Mouse (Mus musculus) kidney, embryonic 14.5 days (tissue): ENCODE data around the gene Lrrc38. TPM values are rescaled to one million over a fixed set of nuclear protein-coding genes. Genes with fewer than 3 reads are reported as not detected.

ENCODE experiments used
- ATAC-seq: fragments of 200-750 bp; cut with Nextera tagmentation; 2 replicates; pipeline ENCODE4 v1.8.0; 2017; ENCODE audit warnings: moderate number of reproducible peaks, mild to moderate bottlenecking, moderate TSS enrichment, moderate library complexity; ENCODE audit not compliant: low FRiP score, low TSS enrichment
- H3K27ac ChIP-seq: fragments of 300-500 bp; sonication (generic); 2 replicates; pipeline ENCODE4 v1.5.1; 2014; ENCODE audit warnings: low read depth, mild to moderate bottlenecking, low read length, moderate library complexity, mixed read lengths
- H3K27me3 ChIP-seq: fragments of 300-500 bp; sonication (generic); 2 replicates; pipeline ENCODE4 v1.6.1; 2014; ENCODE audit warnings: mild to moderate bottlenecking, low read length; ENCODE audit not compliant: control insufficient read depth, insufficient read depth
- H3K36me3 ChIP-seq: fragments of 300-500 bp; sonication (generic); 2 replicates; pipeline ENCODE4 v1.6.1; 2014; ENCODE audit warnings: low read length, mixed read lengths; ENCODE audit not compliant: control insufficient read depth, insufficient read depth
- H3K4me1 ChIP-seq: fragments of 300-500 bp; sonication (generic); 2 replicates; pipeline ENCODE4 v1.6.1; 2014; ENCODE audit warnings: low read length, mixed read lengths; ENCODE audit not compliant: control insufficient read depth, insufficient read depth
- H3K4me2 ChIP-seq: fragments of 300-500 bp; sonication (generic); replicated peaks from 2 replicates; pipeline ENCODE4 v1.6.1; 2014; ENCODE audit warnings: low read depth, mild to moderate bottlenecking, low read length
- H3K4me3 ChIP-seq: fragments of 300-500 bp; sonication (generic); 2 replicates; pipeline ENCODE4 v1.5.1; 2014; ENCODE audit warnings: mild to moderate bottlenecking, low read length
- H3K9ac ChIP-seq: fragments of 300-500 bp; sonication (generic); 2 replicates; pipeline ENCODE4 v1.6.1; 2014; ENCODE audit warnings: low read depth, mild to moderate bottlenecking, low read length, moderate library complexity
- H3K9me3 ChIP-seq: fragments of 300-500 bp; sonication (generic); 2 replicates; pipeline ENCODE4 v1.6.1; 2016; ENCODE audit warnings: low read length; ENCODE audit not compliant: control insufficient read depth
- WGBS: fragments of 180-500 bp; shearing (Covaris S2); extraction: QIAGEN DNeasy Blood & Tissue Kit; methylation state at CpG from one replicate; pipeline ENCODE4 v1.1.7; 2014; 5-methylcytosine and 5-hydroxymethylcytosine counted together
- polyA plus RNA-seq: library from polyadenylated mRNA; unstranded; fragments of >200 nt; fragmentation: Nextera tagmentation; extraction: Ambion mirVana; gene quantifications from 2 replicates; pipeline ENCODE4 v1.2.1, GENCODE M21; 2014

Gene Lrrc38
- polyA plus RNA-seq, 1 experiment from 2014 or later, result not detected

DNA sequence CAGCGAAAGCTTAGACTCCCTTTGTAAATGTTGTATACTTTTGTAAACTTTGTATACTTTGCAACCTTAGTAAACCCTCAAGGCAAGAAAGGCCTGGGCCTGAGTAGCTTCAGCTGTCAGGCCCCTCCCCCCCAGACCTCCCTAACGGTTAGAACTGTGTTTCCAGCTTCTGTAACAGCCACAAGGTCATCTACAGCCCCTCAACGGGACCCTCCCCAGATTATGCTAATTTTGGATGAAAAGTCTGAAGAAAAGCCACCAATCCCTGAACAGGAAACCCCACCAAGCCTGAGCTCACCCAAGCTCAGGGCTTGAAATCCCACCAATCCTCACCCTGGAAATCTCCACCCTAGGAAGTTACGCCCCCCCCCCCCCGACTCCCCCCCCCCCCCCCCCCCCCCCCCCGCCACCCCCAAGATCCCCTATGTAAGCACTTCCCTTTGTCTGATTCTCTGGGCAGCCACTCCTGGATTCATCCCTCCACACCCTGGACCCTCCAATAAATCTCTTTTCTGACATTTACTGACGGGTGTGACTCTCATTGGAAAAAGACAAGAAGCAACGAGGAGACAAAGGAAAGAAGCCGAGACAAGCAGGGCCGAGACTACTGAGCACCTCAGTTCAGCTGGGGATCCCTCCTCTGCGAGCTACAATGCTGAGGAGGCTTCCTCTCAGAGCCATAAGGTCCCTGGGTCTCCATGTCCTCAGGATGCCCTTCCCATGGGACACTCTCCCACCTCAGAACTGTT, 25.2 kb upstream of the Lrrc38 start:
- Histone ChIP-seq H3K36me3 (no peaks in the 10 kb centered on the region), H3K9ac (no peak overlapping the region), H3K4me3 (no peak overlapping the region), H3K27ac (no peak overlapping the region), H3K4me1 (0 out of 2 replicates have a peak, but pooled peaks cover 5% of the 10 kb centered on the region), H3K4me2 (no peak overlapping the region), H3K9me3 (no peaks in the 10 kb centered on the region), H3K27me3 (no peaks in the 10 kb centered on the region)
- WGBS, result 9% methylated on average over 8 of the region's 11 CpGs
- ATAC-seq, result peak; percentile 43

DNA sequence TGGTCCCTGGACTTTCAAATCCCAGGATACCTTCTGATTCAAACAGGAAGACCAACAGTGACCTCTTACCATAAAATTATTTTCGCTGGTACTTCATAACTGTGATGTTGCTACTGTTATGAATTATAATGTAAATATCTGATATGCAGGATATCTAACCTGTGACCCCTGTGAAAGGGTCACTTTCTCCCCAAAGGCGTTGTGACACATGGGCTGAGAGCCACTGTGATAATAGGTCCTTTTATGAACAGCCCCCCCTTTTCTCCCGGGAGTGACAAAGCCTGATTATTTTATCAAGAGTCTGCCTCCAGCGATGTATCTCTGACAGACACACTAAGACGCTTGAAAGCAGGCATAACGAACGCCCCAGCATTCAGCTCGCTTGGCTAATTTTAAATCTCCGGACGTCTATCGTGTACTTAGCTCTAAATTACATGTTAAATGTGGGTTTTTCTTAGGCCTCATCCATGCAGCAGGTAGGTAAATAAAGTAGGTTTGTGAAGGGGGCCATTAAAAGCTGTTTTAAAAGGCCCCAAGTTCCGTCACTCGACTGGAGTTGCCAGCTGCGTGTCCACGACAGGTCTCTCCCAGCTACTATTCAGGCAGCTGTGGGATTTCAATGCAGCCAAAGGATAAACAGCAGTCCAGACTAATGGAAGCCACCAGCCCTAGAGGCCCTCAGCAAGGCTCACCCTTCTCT, 24.5 kb upstream of the Lrrc38 start:
- Histone ChIP-seq H3K36me3 (no peaks in the 10 kb centered on the region), H3K4me1 (0 out of 2 replicates have a peak, but pooled peaks cover 5% of the 10 kb centered on the region), H3K4me3 (peak overlapping the region; percentile 25), H3K27ac (no peak overlapping the region), H3K9me3 (no peaks in the 10 kb centered on the region), H3K9ac (no peak overlapping the region), H3K27me3 (no peaks in the 10 kb centered on the region), H3K4me2 (peak overlapping the region; percentile 56)
- WGBS, result 22% methylated on average over 15 of the region's 15 CpGs
- peak; percentile 43; the same call in 1 of the 2 replicates for ATAC-seq

DNA sequence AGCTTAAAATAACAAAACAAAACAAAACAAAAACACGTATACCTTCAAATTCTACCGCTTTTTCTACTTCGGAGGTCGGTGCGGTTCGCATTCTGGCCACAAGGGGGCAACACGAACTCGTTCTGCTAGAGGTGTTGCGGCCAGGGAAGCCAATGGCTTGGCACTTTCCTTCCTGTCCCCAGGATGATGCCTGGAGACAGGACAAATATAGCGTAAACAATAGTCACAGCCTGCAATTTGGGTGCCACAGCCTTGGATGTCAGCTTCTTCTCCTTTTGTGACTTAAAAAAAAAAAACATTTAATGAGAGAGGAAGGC, 24.0 kb upstream of the Lrrc38 start:
- Histone ChIP-seq H3K9ac (no peak overlapping the region), H3K4me2 (peak overlapping the region; percentile 56), H3K4me3 (peak overlapping the region; percentile 25), H3K4me1 (0 out of 2 replicates have a peak, but pooled peaks cover 5% of the 10 kb centered on the region), H3K9me3 (no peaks in the 10 kb centered on the region), H3K36me3 (no peaks in the 10 kb centered on the region), H3K27ac (no peak overlapping the region), H3K27me3 (no peaks in the 10 kb centered on the region)
- ATAC-seq, result 0 out of 2 replicates have a peak, but pooled peaks have one; percentile 33
- WGBS, result under 1% methylated on average over 10 of the region's 10 CpGs

DNA sequence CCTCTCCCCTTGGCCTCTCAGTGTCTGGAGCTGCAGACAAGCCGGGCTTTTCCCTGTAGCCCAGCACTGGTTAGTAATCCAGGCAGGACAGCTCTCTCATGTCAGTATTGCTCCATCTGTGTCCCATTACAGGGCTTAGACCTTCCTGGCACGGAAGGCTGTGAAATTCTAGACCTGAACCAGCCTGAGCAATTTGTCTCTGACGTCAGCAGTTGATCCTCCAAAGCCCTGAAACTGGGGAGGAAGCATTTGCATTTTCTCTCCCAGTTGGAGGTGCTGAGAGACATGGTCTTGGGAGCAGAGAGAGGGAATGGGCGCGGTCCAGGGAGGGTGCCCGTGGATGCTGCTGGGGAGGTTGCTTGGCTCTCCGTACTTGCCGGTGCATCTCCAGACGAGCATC, 19.0 kb upstream of the Lrrc38 start:
- no peak overlapping the region for H3K4me2 ChIP-seq
- no peak overlapping the region for H3K4me3 ChIP-seq
- H3K36me3 ChIP-seq, result no peaks in the 10 kb centered on the region
- H3K27me3 ChIP-seq, result no peaks in the 10 kb centered on the region
- ATAC-seq, result peak; percentile 78; the same call in 1 of the 2 replicates
- H3K4me1 ChIP-seq, result no peaks in the 10 kb centered on the region
- 37% methylated on average over 9 of the region's 9 CpGs for WGBS
- no peak overlapping the region for H3K27ac ChIP-seq
- H3K9ac ChIP-seq, result no peak overlapping the region
- H3K9me3 ChIP-seq, result no peaks in the 10 kb centered on the region

GRCm38 (mm10) chr4:143331787-143332186, 17.8 kb upstream of the Lrrc38 start:
- Histone ChIP-seq H3K9ac (no peak overlapping the region), H3K27ac (no peak overlapping the region), H3K27me3 (no peaks in the 10 kb centered on the region), H3K4me1 (no peaks in the 10 kb centered on the region), H3K9me3 (no peaks in the 10 kb centered on the region), H3K4me3 (no peak overlapping the region), H3K36me3 (no peaks in the 10 kb centered on the region), H3K4me2 (no peak overlapping the region)
- 57% methylated on average over 1 of the region's 1 CpGs for WGBS
- ATAC-seq, result no peak

DNA sequence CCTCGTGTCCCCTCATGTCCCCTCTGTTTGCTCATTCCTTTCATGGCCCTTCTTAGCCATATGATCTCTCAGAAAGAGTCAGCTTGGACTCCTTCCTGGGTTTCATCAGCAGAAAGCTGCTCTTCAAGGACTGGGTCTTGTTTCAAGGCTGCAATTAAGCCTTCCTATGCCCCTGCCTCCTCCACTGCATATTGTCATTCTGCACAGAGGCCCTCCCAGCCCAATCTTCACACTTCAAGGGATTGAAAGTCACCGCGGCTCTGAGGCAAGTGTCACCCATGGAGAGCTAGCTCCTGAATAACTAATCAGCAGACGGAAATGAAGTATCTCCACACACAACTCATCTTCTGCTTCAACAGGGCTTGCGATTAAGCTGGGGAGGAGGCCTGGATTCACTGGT, 15.4 kb upstream of the Lrrc38 start:
- Histone ChIP-seq H3K4me2 (no peak overlapping the region), H3K4me3 (no peak overlapping the region), H3K4me1 (no peaks in the 10 kb centered on the region), H3K36me3 (no peaks in the 10 kb centered on the region), H3K27ac (no peak overlapping the region), H3K9me3 (no peaks in the 10 kb centered on the region), H3K9ac (no peak overlapping the region), H3K27me3 (no peaks in the 10 kb centered on the region)
- ATAC-seq, result peak; percentile 37; the same call in 1 of the 2 replicates
- 22% methylated on average over 5 of the region's 5 CpGs for WGBS

DNA sequence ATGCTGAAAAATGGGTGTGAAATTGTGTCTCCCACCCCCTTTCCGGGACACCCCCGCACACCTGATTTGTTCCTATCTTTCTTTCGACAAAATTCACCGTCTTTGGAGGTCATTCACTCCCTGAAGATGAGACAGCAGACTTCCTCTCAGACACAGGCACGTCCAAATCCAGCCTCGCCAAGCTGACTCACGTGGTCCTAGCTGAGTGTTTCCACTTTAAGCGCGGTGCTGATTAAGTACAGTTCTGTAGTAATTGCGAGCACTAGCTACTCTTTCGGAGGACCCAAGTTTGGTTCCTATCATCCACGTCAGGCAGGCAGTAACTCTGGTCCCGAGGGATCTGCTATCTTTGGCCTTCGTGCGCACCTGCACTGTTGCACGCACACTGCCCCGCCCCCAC, 14.6 kb upstream of the Lrrc38 start:
- H3K4me1 ChIP-seq, result no peaks in the 10 kb centered on the region
- H3K9me3 ChIP-seq, result no peaks in the 10 kb centered on the region
- no peaks in the 10 kb centered on the region for H3K27me3 ChIP-seq
- H3K4me2 ChIP-seq, result no peak overlapping the region
- H3K27ac ChIP-seq, result no peak overlapping the region
- H3K4me3 ChIP-seq, result no peak overlapping the region
- WGBS, result 86% methylated on average over 17 of the region's 17 CpGs
- no peak for ATAC-seq
- no peaks in the 10 kb centered on the region for H3K36me3 ChIP-seq
- H3K9ac ChIP-seq, result no peak overlapping the region

DNA sequence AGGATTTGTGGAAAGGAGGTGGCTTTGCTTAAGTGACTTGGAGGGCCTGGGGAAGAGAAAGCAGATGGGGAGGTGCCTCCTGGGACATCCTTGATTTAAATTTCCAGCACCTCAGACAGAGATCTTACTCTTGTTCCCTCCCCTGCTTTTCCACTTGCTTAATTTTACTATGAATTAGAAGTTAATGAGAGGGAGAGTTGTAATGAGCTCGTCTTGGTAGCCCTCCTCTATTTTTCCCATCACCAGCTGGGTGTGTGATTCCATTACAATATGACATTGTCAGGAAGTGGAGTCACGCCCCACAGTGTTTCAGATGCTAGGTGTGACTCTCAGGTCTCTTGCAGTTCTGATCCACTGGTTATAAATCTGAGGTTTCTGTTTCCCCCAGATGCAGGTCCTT, 13.5 kb upstream of the Lrrc38 start:
- Histone ChIP-seq H3K27me3 (no peaks in the 10 kb centered on the region), H3K4me3 (no peak overlapping the region)
- WGBS, result 36% methylated on average over 2 of the region's 2 CpGs

DNA sequence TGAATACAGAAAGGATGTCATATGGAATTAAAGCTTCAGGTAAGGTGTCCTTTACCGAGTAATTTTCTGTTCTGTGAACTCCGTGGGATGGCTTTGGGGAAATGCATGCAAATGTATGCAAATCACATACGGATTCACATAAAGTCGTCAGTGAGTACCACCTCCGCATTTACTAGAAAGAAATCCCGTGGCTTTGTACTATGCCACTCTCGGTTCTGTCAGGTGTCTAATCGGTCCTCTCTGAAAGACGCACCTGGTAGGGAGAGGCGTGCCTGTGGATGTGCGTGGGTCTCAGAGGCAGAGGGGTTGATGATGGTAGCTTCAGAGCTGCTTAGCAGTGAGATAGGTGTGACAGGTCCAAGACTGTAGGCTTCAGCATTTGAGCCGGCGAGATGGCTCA, 9.7 kb upstream of the Lrrc38 start:
- 87% methylated on average over 13 of the region's 13 CpGs for WGBS
- no peak overlapping the region for H3K27ac ChIP-seq
- no peak overlapping the region for H3K4me2 ChIP-seq
- no peaks in the 10 kb centered on the region for H3K27me3 ChIP-seq
- H3K9ac ChIP-seq, result no peak overlapping the region
- no peak for ATAC-seq
- H3K36me3 ChIP-seq, result no peaks in the 10 kb centered on the region
- H3K4me3 ChIP-seq, result no peak overlapping the region
- H3K4me1 ChIP-seq, result no peaks in the 10 kb centered on the region
- no peaks in the 10 kb centered on the region for H3K9me3 ChIP-seq

More for the DNA sequence above, 13.5 kb upstream of the Lrrc38 start:
- no peaks in the 10 kb centered on the region for H3K9me3 ChIP-seq
- no peak for ATAC-seq
- H3K9ac ChIP-seq, result no peak overlapping the region
- H3K36me3 ChIP-seq, result no peaks in the 10 kb centered on the region
- no peaks in the 10 kb centered on the region for H3K4me1 ChIP-seq
- no peak overlapping the region for H3K27ac ChIP-seq
- H3K4me2 ChIP-seq, result no peak overlapping the region
